Mouse (Mus musculus) erythroblast, embryonic 14.5 days (primary cell): Measurements from ENCODE around the gene Ncaph.
"Not testable (repeated sequence)": the region's sequence is repeated elsewhere in the genome, so short reads cannot be mapped to it uniquely, and the experiment has no call there.

Experiments
- GATA1 ChIP-seq: IDR thresholded peaks from 2 replicates; pipeline ENCODE4 v1.6.1; 2012; ENCODE audit warnings: low read length, inconsistent platforms, mixed read lengths
- TAL1 ChIP-seq: IDR thresholded peaks from 3 replicates; pipeline ENCODE4 v1.6.1; 2012; ENCODE audit warnings: low read length, inconsistent platforms, mixed read lengths

DNA sequence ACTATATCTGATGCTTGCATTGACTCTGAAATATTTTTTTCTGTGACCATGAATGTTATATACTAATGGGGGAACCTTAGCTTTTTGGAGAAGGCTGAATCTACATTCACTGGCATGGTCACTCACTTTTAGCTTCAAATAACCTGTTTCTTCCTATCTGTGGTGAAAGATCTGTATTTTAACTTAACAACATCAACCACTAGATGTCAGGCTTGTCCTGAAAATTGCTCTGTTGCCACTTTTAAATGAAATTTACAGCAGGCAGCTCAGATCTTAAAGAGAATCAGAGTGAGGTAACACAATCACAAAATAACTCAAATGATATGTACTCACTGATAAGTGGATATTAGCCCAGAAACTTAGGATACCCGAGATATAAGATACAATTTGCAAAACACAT lies 32.5 kb upstream of the Ncaph start:
- TF ChIP-seq TAL1, GATA1: not testable (repeated sequence)
